29 mouse cellular contexts compared by ENCODE assay signal in genomic region chr2:161076262-161076661, GRCm38 (mm10).
"Had no signal": no experiment of that assay in that cellular context is flagged by ENCODE, and none has a peak within 500 bp of the region (broad histone marks: within the 10 kb centered on the region; RNA-seq: fewer than 3 reads in every experiment).

No protein-coding gene starts in this region.

- H3K36me3 ChIP-seq: liver, embryonic 12.5 days; liver, embryonic 13.5 days; liver, embryonic 15.5 days; lung, embryonic 15.5 days; midbrain, embryonic 15.5 days had no signal

- H3K27ac ChIP-seq: limb, embryonic 10.5 days; limb, embryonic 12.5 days; limb, embryonic 13.5 days; limb, embryonic 15.5 days; liver, embryonic 12.5 days; liver, embryonic 13.5 days; liver, embryonic 14.5 days; liver, embryonic 15.5 days; lung, embryonic 15.5 days; macrophage; midbrain, embryonic 10.5 days; midbrain, embryonic 12.5 days; midbrain, embryonic 13.5 days; midbrain, embryonic 15.5 days had no signal

- H3K9ac ChIP-seq: limb, embryonic 12.5 days; limb, embryonic 13.5 days; limb, embryonic 15.5 days; liver, embryonic 12.5 days; liver, embryonic 13.5 days; liver, embryonic 15.5 days; liver, postnatal 0 days; lung, embryonic 14.5 days; lung, embryonic 15.5 days; midbrain, embryonic 12.5 days; midbrain, embryonic 13.5 days; midbrain, embryonic 15.5 days had no signal

- H3K9me3 ChIP-seq: limb, embryonic 10.5 days; limb, embryonic 12.5 days; limb, embryonic 13.5 days; limb, embryonic 15.5 days; liver, embryonic 12.5 days; liver, embryonic 13.5 days; liver, embryonic 15.5 days; lung, embryonic 15.5 days; megakaryocyte, embryonic 14.5 days; midbrain, embryonic 10.5 days; midbrain, embryonic 12.5 days; midbrain, embryonic 13.5 days; midbrain, embryonic 15.5 days had no signal

- H3K27me3 ChIP-seq: limb, embryonic 12.5 days; limb, embryonic 13.5 days; limb, embryonic 15.5 days; liver, embryonic 12.5 days; liver, embryonic 13.5 days; liver, embryonic 15.5 days; lung, embryonic 15.5 days; megakaryocyte, embryonic 14.5 days; midbrain, embryonic 12.5 days; midbrain, embryonic 13.5 days; midbrain, embryonic 15.5 days had no signal

- H3K4me3 ChIP-seq: limb, embryonic 10.5 days; limb, embryonic 12.5 days; limb, embryonic 13.5 days; limb, embryonic 15.5 days; liver, embryonic 12.5 days; liver, embryonic 13.5 days; liver, embryonic 15.5 days; lung, embryonic 15.5 days; midbrain, embryonic 10.5 days; midbrain, embryonic 12.5 days; midbrain, embryonic 13.5 days; midbrain, embryonic 15.5 days; myocyte had no signal

- ATAC-seq: liver, postnatal 0 days; lung, postnatal 0 days; midbrain, embryonic 13.5 days; midbrain, embryonic 15.5 days; midbrain, embryonic 16.5 days had no signal

- H3K4me2 ChIP-seq: limb, embryonic 12.5 days; limb, embryonic 13.5 days; limb, embryonic 15.5 days; lung, embryonic 14.5 days; lung, embryonic 15.5 days; midbrain, embryonic 11.5 days; midbrain, embryonic 12.5 days; midbrain, embryonic 13.5 days; midbrain, embryonic 15.5 days had no signal

- DNase-seq: left cerebral cortex, postnatal 4 days; liver, postnatal 0 days; lung, adult 18-20 months; lung, adult 2 months; lung, embryonic 14.5 days; lung, postnatal 10 days; lung, postnatal 14 days; lung, postnatal 36 days; lung, postnatal 4 days; midbrain, embryonic 14.5 days had no signal

- H3K4me1 ChIP-seq: limb, embryonic 10.5 days; limb, embryonic 12.5 days; limb, embryonic 13.5 days; lung, embryonic 15.5 days; midbrain, embryonic 10.5 days; midbrain, embryonic 12.5 days; midbrain, embryonic 13.5 days; midbrain, embryonic 15.5 days had no signal
